Mouse (Mus musculus) adrenal gland, postnatal 10 days (tissue): ENCODE measurements around the gene Lingo2. TPM values are rescaled to one million over a fixed set of nuclear protein-coding genes. Genes with fewer than 3 reads are reported as not detected.
"Not testable (repeated sequence)": the region's sequence is repeated elsewhere in the genome, so short reads cannot be mapped to it uniquely, and the experiment has no call there.

Experiments
- DNase-seq: peaks from one replicate; pipeline ENCODE4 v3.0.0; 2021; ENCODE audit warnings: mixed read lengths
- total RNA-seq, 2 experiments: library from RNA; stranded (reverse); gene quantifications; 2 replicates each; pipeline ENCODE4 v1.2.3; 2021

Gene Lingo2
- total RNA-seq, 2 experiments from 2014 or later, result 0.66 to 1.8 TPM

DNA sequence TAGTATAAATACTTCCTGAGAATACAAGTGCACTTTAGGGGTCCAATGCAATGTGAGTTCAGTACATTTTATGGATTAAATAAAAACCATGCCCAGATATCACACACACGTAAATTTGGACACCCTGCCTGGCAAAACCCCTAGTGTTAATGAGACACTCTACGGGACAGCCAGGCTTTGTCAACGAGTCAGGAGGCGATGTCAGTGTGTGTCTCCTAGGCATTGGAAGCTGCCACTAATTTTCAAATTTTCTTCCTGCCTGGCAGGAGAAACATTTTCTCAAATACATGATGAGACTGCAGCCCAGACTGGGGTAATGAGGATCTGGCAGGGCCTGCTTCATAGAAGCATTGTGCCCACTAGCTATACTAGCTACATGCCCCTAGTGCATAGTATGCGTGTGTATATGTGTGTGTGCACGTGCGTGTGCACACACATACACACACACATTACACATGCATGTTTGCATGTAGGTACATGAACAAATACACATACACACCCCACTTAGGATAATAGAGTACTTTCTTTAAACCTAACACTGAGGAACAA is 1128.2 kb downstream of the Lingo2 start:
- DNase-seq, result no peak

DNA sequence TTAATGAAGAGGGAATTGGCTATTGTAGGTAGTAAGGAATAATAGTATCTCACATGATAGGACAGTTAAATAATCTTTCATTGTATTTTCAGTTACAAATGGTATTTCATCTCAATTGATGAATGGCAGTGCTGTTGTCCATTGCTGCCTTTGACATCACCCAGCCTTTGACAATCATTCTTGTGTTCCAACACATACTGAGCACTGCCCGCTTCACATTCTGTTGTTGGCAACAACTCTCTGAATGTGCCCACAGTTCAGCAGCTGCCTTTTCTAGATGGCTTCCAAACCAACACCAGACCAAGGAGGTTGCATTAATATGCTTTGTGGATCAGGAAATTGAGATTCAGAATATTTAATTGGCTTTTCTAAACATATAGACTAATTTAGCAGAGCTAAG is 1130.8 kb downstream of the Lingo2 start:
- no peak for DNase-seq

- no peak for DNase-seq
Measured at GRCm38 (mm10) chr4:35814698-35815097, 1136.8 kb downstream of the Lingo2 start.

- DNase-seq, result no peak
Measured at GRCm38 (mm10) chr4:35807497-35808210, 1143.9 kb downstream of the Lingo2 start.

GRCm38 (mm10) chr4:35806881-35807464 is 1144.6 kb downstream of the Lingo2 start:
- DNase-seq, result no peak

GRCm38 (mm10) chr4:35784255-35784921 is 1167.2 kb downstream of the Lingo2 start:
- no peak for DNase-seq

DNA sequence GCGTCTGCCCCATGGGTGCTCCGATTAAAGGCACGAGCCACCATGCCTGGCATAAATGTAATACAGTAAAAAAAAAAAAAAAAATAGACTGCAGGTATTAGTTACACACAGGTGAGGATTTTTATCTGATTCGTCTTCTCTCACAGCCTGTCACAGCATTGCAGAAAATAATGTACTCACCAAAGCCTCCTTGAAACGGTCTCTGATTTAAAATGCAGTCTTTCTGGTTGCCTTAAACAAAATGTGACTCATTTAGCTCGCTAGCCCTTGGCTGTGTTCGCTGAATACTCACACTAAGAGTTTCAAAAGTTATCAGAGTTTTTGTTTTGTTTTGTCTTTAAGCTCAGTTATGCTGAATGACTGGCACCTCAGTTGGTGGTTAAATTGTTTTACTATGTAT is 1180.7 kb downstream of the Lingo2 start:
- DNase-seq, result no peak

DNA sequence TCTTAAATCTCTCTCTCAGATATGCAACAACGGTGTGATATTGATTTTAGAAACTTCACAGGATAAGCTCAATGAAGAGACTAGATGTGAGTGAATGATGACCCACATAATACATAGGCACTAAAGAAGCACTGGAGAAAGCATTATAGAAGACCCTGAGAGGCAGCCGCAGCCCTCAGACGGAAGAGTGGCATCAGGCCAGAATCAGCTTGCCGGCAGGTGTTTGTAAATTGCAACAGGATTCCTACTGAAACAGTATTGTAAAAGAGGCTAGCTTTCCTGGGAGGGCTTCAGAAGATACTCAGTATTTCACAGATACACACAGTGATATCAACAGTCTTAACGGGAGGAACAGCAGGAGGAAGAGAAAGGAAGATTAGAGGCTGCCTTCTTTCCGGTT is 1184.6 kb downstream of the Lingo2 start:
- no peak for DNase-seq

- DNase-seq, result no peak
Measured at GRCm38 (mm10) chr4:35761181-35761580, 1190.4 kb downstream of the Lingo2 start.

GRCm38 (mm10) chr4:35752121-35752860 is 1199.3 kb downstream of the Lingo2 start:
- no peak for DNase-seq

GRCm38 (mm10) chr4:35746693-35747092 is 1204.9 kb downstream of the Lingo2 start:
- DNase-seq, result no peak

GRCm38 (mm10) chr4:35724774-35725173 is 1226.8 kb downstream of the Lingo2 start:
- no peak for DNase-seq

GRCm38 (mm10) chr4:35704126-35704525 is 1247.4 kb downstream of the Lingo2 start:
- DNase-seq, result no peak

DNA sequence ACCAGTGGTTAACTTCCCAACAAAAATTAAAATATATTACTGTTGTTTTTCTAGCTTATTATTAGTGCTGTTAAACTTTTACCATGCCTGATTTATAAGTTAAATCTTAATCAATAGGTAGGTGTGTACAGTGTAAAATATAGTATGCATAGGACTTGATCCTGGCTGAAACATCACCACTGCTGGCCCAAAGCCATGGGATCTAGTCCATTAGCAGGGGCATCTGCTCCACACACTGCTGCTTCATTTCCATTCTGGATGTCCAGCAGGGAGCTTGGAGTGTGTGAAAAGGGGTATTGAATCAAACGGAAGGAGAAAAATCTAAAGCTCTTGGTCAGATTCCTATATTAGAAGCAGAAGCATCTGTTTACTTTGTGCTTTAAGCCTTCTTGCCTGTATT is 1248.9 kb downstream of the Lingo2 start:
- no peak for DNase-seq

- no peak for DNase-seq
Measured at GRCm38 (mm10) chr4:35695137-35695522, 1256.4 kb downstream of the Lingo2 start.

DNA sequence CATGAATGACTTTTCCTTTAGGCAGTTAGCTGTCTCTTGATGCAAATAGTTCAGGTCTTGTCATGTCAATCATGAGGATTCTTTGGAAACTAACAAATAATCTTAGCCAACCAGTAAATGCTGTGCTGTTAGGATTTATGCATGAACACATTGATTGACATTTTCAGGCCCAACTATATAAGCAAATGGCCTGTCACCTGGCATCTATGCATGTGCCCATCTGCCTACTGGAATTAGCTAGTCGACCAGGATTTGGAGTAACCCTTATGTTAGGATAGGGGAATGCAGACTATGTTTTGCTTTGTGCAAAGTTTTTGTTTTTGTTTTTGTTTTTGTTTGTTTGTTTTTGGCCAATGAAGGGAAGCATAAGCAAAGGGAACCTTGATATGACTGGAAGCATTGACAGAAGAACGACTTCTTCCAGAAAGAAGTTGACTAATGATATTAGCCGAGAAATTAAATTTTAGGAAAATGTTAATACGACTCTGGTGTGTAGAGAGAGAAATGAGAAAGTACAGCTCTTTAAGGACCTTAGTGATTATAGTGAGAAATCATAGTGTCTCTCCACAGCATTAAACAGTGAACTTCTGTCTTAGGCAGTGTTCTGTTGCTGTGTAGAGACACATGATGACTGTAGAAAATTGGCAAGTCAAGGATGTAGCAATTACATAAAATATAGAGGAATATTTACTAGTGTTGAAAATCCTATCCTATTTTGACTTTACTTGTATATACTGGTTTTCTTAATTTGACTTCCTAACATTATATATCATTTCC is 1257.0 kb downstream of the Lingo2 start:
- DNase-seq, result no peak

DNA sequence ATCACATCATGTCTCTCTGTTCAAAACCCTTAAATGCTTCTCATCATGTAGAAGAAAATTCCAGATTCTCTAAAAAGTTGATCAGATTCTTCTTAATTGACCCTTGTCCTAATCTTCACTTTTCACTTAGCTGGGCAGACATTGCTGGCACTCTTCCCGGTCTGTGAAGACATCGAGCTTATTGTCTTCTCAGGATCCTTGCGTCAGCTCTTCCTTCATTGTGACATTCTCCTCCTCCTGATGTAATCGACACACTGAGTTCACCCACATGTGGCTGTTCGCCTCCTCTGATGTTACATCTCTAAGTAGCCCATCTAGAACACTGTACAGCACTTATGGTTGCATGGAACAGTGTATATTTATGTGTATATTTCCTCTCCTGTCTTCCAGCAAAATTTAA is 1261.0 kb downstream of the Lingo2 start:
- DNase-seq, result no peak

DNA sequence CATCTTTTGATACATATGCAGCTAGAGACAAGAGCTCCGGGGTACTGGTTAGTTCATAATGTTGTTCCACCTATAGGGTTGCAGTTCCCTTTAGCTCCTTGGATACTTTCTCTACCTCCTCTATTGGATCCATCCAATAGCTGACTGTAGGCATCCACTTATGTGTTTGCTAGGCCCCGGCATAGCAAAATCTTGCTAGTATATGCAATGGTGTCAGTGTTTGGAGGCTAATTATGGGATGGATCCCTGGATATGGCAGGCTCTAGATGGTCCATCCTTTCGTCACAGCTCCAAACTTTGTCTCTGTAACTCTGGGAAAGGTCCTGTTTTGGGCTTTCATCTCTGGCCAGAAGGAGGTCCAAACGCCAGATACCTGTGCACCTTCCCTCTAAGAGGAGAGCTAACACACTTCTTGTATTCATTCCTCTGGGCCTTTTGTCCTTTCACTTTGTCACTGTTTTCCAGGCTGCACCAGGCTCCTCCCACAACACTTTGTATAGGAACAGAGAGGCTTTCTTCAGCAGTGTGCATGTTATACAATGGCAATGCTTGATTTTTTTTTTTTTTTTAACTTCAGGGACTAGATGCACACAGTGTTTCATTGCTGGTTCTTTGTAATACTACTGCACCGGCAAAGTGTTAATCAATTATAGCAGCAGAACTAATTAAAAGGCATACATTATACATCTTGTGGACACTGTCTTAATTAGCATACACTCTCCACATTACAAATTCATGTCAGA is 1262.9 kb downstream of the Lingo2 start:
- DNase-seq, result not testable (repeated sequence)
